Mouse (Mus musculus) lung, embryonic 14.5 days (tissue): ENCODE measurements around the gene Scimp. TPM values are rescaled to one million over a fixed set of nuclear protein-coding genes. Genes with fewer than 3 reads are reported as not detected.

Experiments
- ATAC-seq: fragments of 200-750 bp; cut with Nextera tagmentation; 2 replicates; pipeline ENCODE4 v1.8.0; 2017; ENCODE audit warnings: mild to moderate bottlenecking, moderate TSS enrichment, moderate library complexity; ENCODE audit not compliant: insufficient read depth
- DNase-seq: peaks from one replicate; pipeline ENCODE4 v3.0.0-alpha.2; 2015
- H3K27ac ChIP-seq: fragments of 300-500 bp; sonication (generic); 2 replicates; pipeline ENCODE4 v1.5.1; 2014; ENCODE audit warnings: low read depth, mild to moderate bottlenecking, moderate library complexity
- H3K27me3 ChIP-seq: fragments of 300-500 bp; sonication (generic); 2 replicates; pipeline ENCODE4 v1.6.1; 2014; ENCODE audit warnings: low read length, control low read depth; ENCODE audit not compliant: insufficient read depth
- H3K36me3 ChIP-seq: fragments of 300-500 bp; sonication (generic); 2 replicates; pipeline ENCODE4 v1.6.1; 2014; ENCODE audit warnings: control low read depth; ENCODE audit not compliant: insufficient read depth
- H3K4me1 ChIP-seq: fragments of 300-500 bp; sonication (generic); 2 replicates; pipeline ENCODE4 v1.6.1; 2014; ENCODE audit warnings: antibody characterized with exemption, control low read depth; ENCODE audit not compliant: insufficient read depth
- H3K4me2 ChIP-seq: fragments of 300-500 bp; sonication (generic); 2 replicates; pipeline ENCODE4 v1.6.1; 2014; ENCODE audit warnings: mild to moderate bottlenecking
- H3K4me3 ChIP-seq: fragments of 300-500 bp; sonication (generic); 2 replicates; pipeline ENCODE4 v1.5.1; 2014; ENCODE audit warnings: low read depth, low read length
- H3K9ac ChIP-seq: fragments of 300-500 bp; sonication (generic); 2 replicates; pipeline ENCODE4 v1.6.1; 2014
- H3K9me3 ChIP-seq: fragments of 300-500 bp; sonication (generic); 2 replicates; pipeline ENCODE4 v1.6.1; 2016; ENCODE audit warnings: low read depth, low read length, control low read depth
- CTCF ChIP-seq: IDR thresholded peaks from 2 replicates; pipeline ENCODE4 v1.5.1; 2016; ENCODE audit warnings: antibody characterized with exemption, low read depth
- WGBS: fragments of 180-500 bp; shearing (Covaris S2); extraction: QIAGEN DNeasy Blood & Tissue Kit; methylation state at CpG from one replicate; pipeline ENCODE4 v1.1.7; 2014; 5-methylcytosine and 5-hydroxymethylcytosine counted together
- polyA plus RNA-seq: library from polyadenylated mRNA; unstranded; fragments of >200 nt; fragmentation: Nextera tagmentation; extraction: Ambion mirVana; gene quantifications from 2 replicates; pipeline ENCODE4 v1.2.1, GENCODE M21; 2014

Scimp gene
- polyA plus RNA-seq, 1 experiment from 2014 or later, result not detected

DNA sequence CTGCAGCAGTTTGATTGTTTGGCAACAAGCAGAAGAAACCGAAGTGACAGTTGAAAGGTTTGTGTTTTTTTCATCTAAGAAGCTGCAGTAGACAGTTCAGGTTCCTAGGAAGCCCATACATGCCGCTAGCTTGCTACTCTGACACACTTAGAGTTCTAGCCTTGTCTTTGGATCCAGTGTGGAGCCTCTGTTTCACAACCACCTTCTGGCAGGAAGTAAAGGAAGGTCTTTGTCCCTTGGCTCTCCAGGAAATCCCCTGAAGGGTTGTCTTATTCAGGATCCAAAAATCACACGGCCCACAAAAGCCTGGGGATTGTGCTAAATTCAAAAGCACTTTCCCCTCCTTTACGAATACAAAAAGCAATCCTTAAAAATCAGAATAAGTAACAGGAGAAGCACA lies 57.9 kb downstream of the Scimp start:
- Histone ChIP-seq H3K4me2 (no peak overlapping the region), H3K4me3 (no peak overlapping the region), H3K9me3 (no peaks in the 10 kb centered on the region), H3K27ac (no peak overlapping the region), H3K9ac (no peak overlapping the region), H3K36me3 (no peaks in the 10 kb centered on the region), H3K4me1 (no peaks in the 10 kb centered on the region), H3K27me3 (no peaks in the 10 kb centered on the region)
- WGBS, result 64% methylated on average over 4 of the region's 4 CpGs
- ATAC-seq (no peak), DNase-seq (no peak)
- TF ChIP-seq CTCF, result no peak

DNA sequence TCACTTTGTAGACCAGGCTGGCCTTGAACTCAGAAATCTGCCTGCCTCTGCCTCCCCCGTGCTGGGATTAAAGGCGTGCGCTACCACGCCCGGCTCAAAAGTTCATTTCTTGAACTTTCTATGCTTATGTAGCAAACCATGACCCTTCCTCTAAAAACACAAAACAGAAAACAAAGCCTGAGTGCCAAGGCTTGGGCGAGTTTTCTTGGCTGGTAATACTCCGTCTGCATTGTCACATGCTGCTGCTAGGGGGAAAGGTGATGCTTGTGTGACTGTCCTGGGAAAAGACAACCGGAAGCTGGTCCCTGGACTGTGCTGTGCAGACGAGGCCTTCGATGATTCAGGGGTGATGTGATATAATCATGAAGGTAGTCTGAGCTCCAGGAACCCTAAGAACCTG lies 59.2 kb downstream of the Scimp start:
- Histone ChIP-seq H3K27me3 (no peaks in the 10 kb centered on the region), H3K4me2 (no peak overlapping the region), H3K27ac (no peak overlapping the region), H3K4me3 (no peak overlapping the region), H3K36me3 (no peaks in the 10 kb centered on the region), H3K9me3 (no peaks in the 10 kb centered on the region), H3K4me1 (no peaks in the 10 kb centered on the region), H3K9ac (no peak overlapping the region)
- no peak for TF ChIP-seq CTCF
- DNase-seq, result no peak
- ATAC-seq, result no peak
- 85% methylated on average over 10 of the region's 10 CpGs for WGBS

DNA sequence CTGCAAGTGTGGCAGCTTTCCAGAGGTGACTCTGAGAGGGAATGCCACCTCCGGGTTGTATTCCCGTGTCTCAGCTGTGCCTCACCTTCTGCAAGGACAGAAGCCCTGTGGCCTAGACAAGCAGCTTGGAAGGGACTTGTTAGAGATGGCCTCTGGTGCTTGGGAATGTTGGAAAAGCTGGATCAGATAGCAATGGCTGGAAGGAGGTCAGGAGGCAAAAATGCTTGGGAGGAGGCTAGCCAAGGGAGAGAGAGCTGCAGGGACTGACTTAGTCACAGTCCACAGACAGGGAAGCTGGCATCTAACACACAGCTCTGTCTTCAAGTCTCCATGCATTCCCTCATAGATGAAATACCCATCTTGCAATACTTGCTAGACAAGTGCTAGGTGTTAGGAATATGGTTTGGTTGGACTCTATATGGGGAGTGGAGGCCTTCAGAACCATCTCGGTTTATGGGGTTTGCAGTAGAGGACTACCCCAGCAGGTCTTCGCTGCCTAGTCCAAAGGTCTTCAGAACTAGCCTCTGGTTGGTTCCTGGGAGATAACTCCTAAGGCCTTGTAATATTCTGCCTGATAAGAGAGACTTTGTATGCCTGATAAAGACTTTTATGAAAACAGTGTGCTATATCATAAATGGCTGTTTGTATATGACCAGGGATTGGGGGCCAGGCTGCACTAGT lies 59.9 kb downstream of the Scimp start:
- no peak overlapping the region for H3K9ac ChIP-seq
- DNase-seq, result no peak
- H3K4me2 ChIP-seq, result no peak overlapping the region
- no peak for ATAC-seq
- H3K36me3 ChIP-seq, result no peaks in the 10 kb centered on the region
- no peaks in the 10 kb centered on the region for H3K27me3 ChIP-seq
- 74% methylated on average over 4 of the region's 4 CpGs for whole genome bisulfite sequencing
- TF ChIP-seq CTCF, result no peak
- no peak overlapping the region for H3K27ac ChIP-seq
- H3K9me3 ChIP-seq, result no peaks in the 10 kb centered on the region
- no peaks in the 10 kb centered on the region for H3K4me1 ChIP-seq
- H3K4me3 ChIP-seq, result no peak overlapping the region

DNA sequence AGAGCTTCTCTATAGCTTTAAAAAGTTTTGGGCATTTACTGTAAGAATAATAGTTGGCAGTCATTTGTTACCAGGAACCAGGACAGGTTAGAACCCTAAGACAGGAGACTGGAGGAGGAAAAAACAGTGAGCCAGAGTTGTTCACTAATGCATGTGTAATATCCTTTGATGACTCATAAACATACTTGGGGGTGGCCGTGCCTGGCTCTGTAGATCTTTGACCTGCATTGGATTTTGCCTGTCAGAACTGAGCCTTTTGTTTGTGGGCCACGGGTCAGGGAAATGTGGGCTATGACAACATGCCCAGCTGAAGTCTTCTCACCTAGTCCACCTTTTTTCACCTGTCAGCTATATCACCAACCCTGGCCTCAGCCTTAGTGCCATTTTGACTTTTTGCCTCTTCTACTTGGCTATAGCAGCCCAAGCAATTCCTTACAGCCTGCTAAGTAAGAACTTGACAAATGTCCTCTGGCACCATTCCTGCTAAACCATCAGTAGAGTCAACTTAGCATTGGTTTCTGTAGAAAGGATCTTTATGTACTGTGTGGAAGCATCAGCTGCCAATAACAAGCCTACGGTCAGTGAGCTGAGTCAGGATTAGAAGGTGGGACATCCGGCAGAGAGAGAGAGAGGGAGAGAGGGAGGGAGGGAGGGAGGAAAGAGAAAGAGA lies 64.4 kb downstream of the Scimp start:
- no peak for TF ChIP-seq CTCF
- no peaks in the 10 kb centered on the region for H3K4me1 ChIP-seq

DNA sequence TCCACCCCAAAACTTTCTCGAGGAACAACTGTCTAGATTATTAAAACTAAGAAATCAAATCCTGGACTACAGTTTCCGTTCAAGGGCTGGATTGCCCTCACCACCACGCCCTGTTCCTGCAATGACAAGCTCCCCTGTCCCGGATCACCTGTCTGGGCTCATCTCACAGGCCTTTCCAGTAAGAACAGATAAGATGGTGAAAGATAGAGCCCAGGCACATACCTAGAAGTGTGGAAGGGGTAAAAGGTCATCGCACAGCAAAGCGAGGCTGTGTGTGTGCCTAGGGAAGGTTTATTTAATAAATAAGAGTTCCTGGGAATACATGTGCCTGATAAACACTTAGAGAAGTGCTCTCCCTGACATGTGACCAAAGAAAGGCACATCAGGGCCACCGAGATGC lies 66.8 kb downstream of the Scimp start:
- no peak overlapping the region for H3K27ac ChIP-seq
- no peaks in the 10 kb centered on the region for H3K36me3 ChIP-seq
- no peak for TF ChIP-seq CTCF
- no peaks in the 10 kb centered on the region for H3K27me3 ChIP-seq
- 58% methylated on average over 7 of the region's 7 CpGs for WGBS
- DNase-seq, result no peak
- H3K4me3 ChIP-seq, result no peak overlapping the region
- no peak overlapping the region for H3K9ac ChIP-seq
- H3K4me2 ChIP-seq, result no peak overlapping the region
- H3K4me1 ChIP-seq, result no peaks in the 10 kb centered on the region
- no peaks in the 10 kb centered on the region for H3K9me3 ChIP-seq
- ATAC-seq, result no peak

More for the DNA sequence above, 64.4 kb downstream of the Scimp start:
- Histone ChIP-seq H3K9ac (no peak overlapping the region), H3K27ac (no peak overlapping the region), H3K36me3 (no peaks in the 10 kb centered on the region), H3K27me3 (no peaks in the 10 kb centered on the region), H3K4me3 (no peak overlapping the region), H3K9me3 (no peaks in the 10 kb centered on the region), H3K4me2 (no peak overlapping the region)
- no peak for ATAC-seq
- WGBS, result 76% methylated on average over 4 of the region's 4 CpGs
- DNase-seq, result no peak

DNA sequence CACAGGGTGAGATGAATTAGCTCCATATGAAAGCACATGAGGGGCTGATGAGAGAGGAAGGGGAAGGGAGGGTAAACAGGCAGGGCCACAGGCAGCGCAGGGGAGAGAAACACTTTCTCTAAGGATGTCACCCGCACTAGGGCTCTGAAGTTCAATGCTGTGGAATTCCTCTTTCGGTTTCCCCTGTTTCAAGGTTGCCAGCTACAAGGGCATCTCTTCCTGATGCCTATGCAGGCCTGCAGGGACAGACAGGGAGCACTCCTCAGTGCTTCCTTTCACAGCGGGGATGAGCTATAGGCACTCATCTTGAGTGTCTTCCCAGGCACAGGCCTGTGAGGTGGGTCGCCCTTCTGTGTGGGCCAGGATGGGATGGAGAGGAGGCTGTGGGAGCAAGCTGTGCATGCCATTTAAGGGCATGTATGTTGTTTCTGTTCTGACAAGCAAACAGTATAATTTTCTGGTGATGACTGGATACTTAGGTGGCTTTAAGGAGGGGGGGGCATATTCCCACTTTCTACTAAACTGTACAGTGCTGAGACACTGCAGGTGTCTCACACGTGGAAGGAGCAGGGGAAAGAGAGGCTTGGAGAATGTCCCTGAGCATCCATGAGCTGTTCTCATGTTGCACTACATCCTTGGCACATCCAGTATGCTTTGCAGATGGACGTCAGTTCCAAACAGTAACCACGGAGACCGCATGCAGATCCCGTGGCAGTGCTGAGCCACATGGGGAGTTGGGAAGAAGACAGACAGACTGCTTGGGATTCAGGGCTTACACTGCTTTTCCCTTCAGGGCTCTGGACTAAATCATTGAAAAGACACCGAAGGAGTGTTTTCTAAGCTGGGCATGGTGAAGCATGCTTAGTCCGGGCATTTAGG lies 69.6 kb downstream of the Scimp start:
- ATAC-seq (no peak), DNase-seq (no peak)
- no peak overlapping the region for H3K4me2 ChIP-seq
- no peaks in the 10 kb centered on the region for H3K9me3 ChIP-seq
- H3K36me3 ChIP-seq, result no peaks in the 10 kb centered on the region
- no peak overlapping the region for H3K9ac ChIP-seq
- no peak overlapping the region for H3K4me3 ChIP-seq
- no peaks in the 10 kb centered on the region for H3K4me1 ChIP-seq
- H3K27me3 ChIP-seq, result no peaks in the 10 kb centered on the region
- TF ChIP-seq CTCF, result no peak
- H3K27ac ChIP-seq, result no peak overlapping the region
- WGBS, result 74% methylated on average over 12 of the region's 12 CpGs

DNA sequence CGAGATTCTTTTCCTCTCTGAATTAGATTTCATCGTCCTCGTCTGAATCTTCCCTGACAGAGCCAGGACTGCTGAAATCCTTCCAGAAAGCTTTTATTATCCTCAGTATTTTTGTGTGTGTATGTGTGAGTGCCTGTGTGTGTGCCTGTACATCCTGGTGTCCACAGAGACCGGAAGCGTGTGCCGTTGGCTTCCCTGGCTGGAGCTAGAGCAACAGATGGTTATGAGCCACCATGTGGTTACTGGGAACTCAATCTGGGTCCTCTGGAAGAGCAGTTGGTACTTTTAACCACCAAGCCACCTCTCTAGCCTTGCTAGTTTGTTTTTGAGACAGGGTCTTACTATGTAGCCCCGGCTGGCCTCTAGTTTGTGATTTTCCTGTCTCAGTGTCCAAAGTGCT lies 70.3 kb downstream of the Scimp start:
- H3K9me3 ChIP-seq, result no peaks in the 10 kb centered on the region
- no peaks in the 10 kb centered on the region for H3K27me3 ChIP-seq
- DNase-seq (no peak), ATAC-seq (no peak)
- H3K9ac ChIP-seq, result no peak overlapping the region
- no peaks in the 10 kb centered on the region for H3K36me3 ChIP-seq
- H3K4me1 ChIP-seq, result no peaks in the 10 kb centered on the region
- H3K4me2 ChIP-seq, result no peak overlapping the region
- WGBS, result 79% methylated on average over 7 of the region's 7 CpGs
- no peak overlapping the region for H3K4me3 ChIP-seq
- H3K27ac ChIP-seq, result no peak overlapping the region
- no peak for TF ChIP-seq CTCF
